8 mouse cellular contexts compared by ENCODE assay signal in genomic region chr12:3426530-3427034, GRCm38 (mm10). TPM values are rescaled to one million over a fixed set of nuclear protein-coding genes. Genes with fewer than 3 reads are reported as not detected.
DNase-seq lines count a peak whose midpoint lies in the region; ATAC-seq and TF ChIP-seq lines count a peak whose summit lies in the region.

Asxl2 (plus strand) TSS chr12:3426857.

- H3K27ac ChIP-seq in heart, embryonic 12.5 days (ENCODE audit: poor library complexity, severe bottlenecking), result peak within 1 kb of the TSS; percentile 99
- peak within 1 kb of the TSS; percentile 98 for H3K27ac ChIP-seq in kidney, postnatal 0 days
- peak within 1 kb of the TSS; percentile 100 for H3K27ac ChIP-seq in liver, embryonic 11.5 days (ENCODE audit: low read depth, low read length)
- H3K27ac ChIP-seq in stomach, embryonic 14.5 days (ENCODE audit: low read length), result peak within 1 kb of the TSS; percentile 94

- peaks cover 24% of the 10 kb centered on the region for H3K4me1 ChIP-seq in heart, embryonic 12.5 days (replicated peaks)
- peaks cover 6% of the 10 kb centered on the region for H3K4me1 ChIP-seq in kidney, postnatal 0 days (replicated peaks; ENCODE audit: insufficient read depth, low read length)
- H3K4me1 ChIP-seq in liver, embryonic 11.5 days (replicated peaks; ENCODE audit: control insufficient read depth, insufficient read depth, low read length), result peaks cover 18% of the 10 kb centered on the region
- peaks cover 4% of the 10 kb centered on the region; the same call in 1 of the 2 replicates for H3K4me1 ChIP-seq in stomach, embryonic 14.5 days (ENCODE audit: control insufficient read depth, insufficient read depth, low read length)

- H3K27me3 ChIP-seq in heart, embryonic 12.5 days (replicated peaks), result no peaks in the 10 kb centered on the region
- no peaks in the 10 kb centered on the region for H3K27me3 ChIP-seq in kidney, postnatal 0 days (ENCODE audit: insufficient read depth, low read length)
- no peaks in the 10 kb centered on the region for H3K27me3 ChIP-seq in liver, embryonic 11.5 days (replicated peaks; ENCODE audit: control insufficient read depth, insufficient read depth, low read length)
- no peaks in the 10 kb centered on the region for H3K27me3 ChIP-seq in stomach, embryonic 14.5 days (ENCODE audit: control insufficient read depth, insufficient read depth, low read length)

- peak within 1 kb of the TSS; percentile 71 for H3K4me2 ChIP-seq in heart, embryonic 12.5 days
- peak within 1 kb of the TSS; percentile 72 for H3K4me2 ChIP-seq in kidney, postnatal 0 days (ENCODE audit: low read length)
- peak within 1 kb of the TSS; percentile 87 for H3K4me2 ChIP-seq in liver, embryonic 11.5 days
- peak within 1 kb of the TSS; percentile 70 for H3K4me2 ChIP-seq in stomach, embryonic 14.5 days (replicated peaks; ENCODE audit: low read depth, low read length)

- under 1% methylated on average over 53 of the region's 53 CpGs for WGBS in heart, embryonic 12.5 days
- under 1% methylated on average over 53 of the region's 53 CpGs for WGBS in kidney, postnatal 0 days
- WGBS in liver, embryonic 11.5 days, result 0% methylated on average over 53 of the region's 53 CpGs
- under 1% methylated on average over 53 of the region's 53 CpGs for whole genome bisulfite sequencing in stomach, embryonic 14.5 days

- DNase-seq in CD4-positive helper T cell, adult 2 months (ENCODE audit: low read depth, low spot score), result peak; percentile 100
- peak; percentile 97 for DNase-seq in brain, embryonic 18.5 days (ENCODE audit: low read depth, low spot score)
- peak; percentile 99 for DNase-seq in kidney, postnatal 0 days (ENCODE audit: low spot score)
- DNase-seq in liver, embryonic 11.5 days (ENCODE audit: low spot score), result peak; percentile 99
- DNase-seq in naive thymus-derived CD4-positive, alpha-beta T cell, adult 2 months (ENCODE audit: low read depth), result peak; percentile 99

- peak within 1 kb of the TSS; percentile 84 for H3K4me3 ChIP-seq in heart, embryonic 12.5 days
- peak within 1 kb of the TSS; percentile 79 for H3K4me3 ChIP-seq in kidney, postnatal 0 days (replicated peaks; ENCODE audit: low read depth, low read length)
- H3K4me3 ChIP-seq in liver, embryonic 11.5 days (ENCODE audit: low read depth, low read length), result peak within 1 kb of the TSS; percentile 99
- peak within 1 kb of the TSS; percentile 94 for H3K4me3 ChIP-seq in stomach, embryonic 14.5 days (ENCODE audit: low read depth, low read length)

- peak within 1 kb of the TSS; percentile 98 for H3K9ac ChIP-seq in heart, embryonic 12.5 days
- H3K9ac ChIP-seq in kidney, postnatal 0 days (ENCODE audit: low read depth, low read length), result peak within 1 kb of the TSS; percentile 98
- peak within 1 kb of the TSS; percentile 99 for H3K9ac ChIP-seq in liver, embryonic 11.5 days (ENCODE audit: low read depth, low read length)
- H3K9ac ChIP-seq in stomach, embryonic 14.5 days (replicated peaks; ENCODE audit: low read depth, low read length), result peak within 1 kb of the TSS; percentile 89

- H3K9me3 ChIP-seq in heart, embryonic 12.5 days (replicated peaks), result no peaks in the 10 kb centered on the region
- no peaks in the 10 kb centered on the region for H3K9me3 ChIP-seq in kidney, postnatal 0 days (replicated peaks; ENCODE audit: low read length)
- no peaks in the 10 kb centered on the region for H3K9me3 ChIP-seq in liver, embryonic 11.5 days (ENCODE audit: control insufficient read depth, low read length)
- H3K9me3 ChIP-seq in stomach, embryonic 14.5 days (ENCODE audit: control insufficient read depth, low read depth, low read length), result no peaks in the 10 kb centered on the region

- H3K36me3 ChIP-seq in heart, embryonic 12.5 days, result peaks cover 12% of the 10 kb centered on the region; the same call in 1 of the 2 replicates
- H3K36me3 ChIP-seq in kidney, postnatal 0 days (ENCODE audit: insufficient read depth, low read length), result no peaks in the 10 kb centered on the region
- peaks cover 5% of the 10 kb centered on the region; the same call in 1 of the 2 replicates for H3K36me3 ChIP-seq in liver, embryonic 11.5 days (ENCODE audit: control insufficient read depth, insufficient read depth, low read length)
- H3K36me3 ChIP-seq in stomach, embryonic 14.5 days (ENCODE audit: control insufficient read depth, insufficient read depth, low read length), result no peaks in the 10 kb centered on the region

- no peak for TF ChIP-seq CTCF in kidney, postnatal 0 days (IDR thresholded peaks at IDR 0.05; ENCODE audit: low read depth)

- peak; percentile 95 for ATAC-seq in erythroid progenitor cell, adult 5-6 weeks (replicated peaks; ENCODE audit: low FRiP score, poor library complexity, severe bottlenecking)
- ATAC-seq in heart, embryonic 12.5 days (ENCODE audit: insufficient number of reproducible peaks, low FRiP score), result peak; percentile 96
- peak; percentile 98 for ATAC-seq in kidney, postnatal 0 days (replicated peaks; ENCODE audit: low FRiP score, low read depth)
- ATAC-seq in liver, embryonic 11.5 days (replicated peaks; ENCODE audit: low FRiP score), result peak; percentile 90
- peak; percentile 95 for ATAC-seq in stomach, embryonic 14.5 days (ENCODE audit: insufficient number of reproducible peaks, insufficient read depth, low FRiP score, low read depth)

RNA-seq across cellular contexts. Expression of gene Asxl2, which starts in this region (rescaled TPM):
- total RNA-seq in erythroid progenitor cell, adult 5-6 weeks (2015; ENCODE audit: low replicate concordance), result 64.1 and 69.9 TPM in 2 replicates
- total RNA-seq in erythroid progenitor cell, adult 5-6 weeks (2017; ENCODE audit: low replicate concordance), result 76.3 and 82.4 TPM in 2 replicates
- 22.6 and 24.5 TPM in 2 replicates for polyA plus RNA-seq in heart, embryonic 12.5 days (2016; fragmentation: Nextera tagmentation; extraction: Ambion mirVana)
- 9.6 and 10.5 TPM in 2 replicates for polyA plus RNA-seq in kidney, postnatal 0 days (2015; fragmentation: Nextera tagmentation; extraction: Ambion mirVana)
- polyA plus RNA-seq in liver, embryonic 11.5 days (2014; fragmentation: Nextera tagmentation; extraction: Ambion mirVana), result 21.4 and 23.4 TPM in 2 replicates
- 24.1 and 25.6 TPM in 2 replicates for polyA plus RNA-seq in stomach, embryonic 14.5 days (2014; fragmentation: Nextera tagmentation; extraction: Ambion mirVana)

Comparison
In these comparisons a context has a peak if more than half of its experiments do, and no peak if none do; other contexts are left out.
1. Peak in every context shown above with its lines: DNase-seq, ATAC-seq, H3K4me3 ChIP-seq and H3K27ac ChIP-seq.